Mouse (Mus musculus) hindbrain, embryonic 11.5 days (tissue): ENCODE measurements at regions not wholly inside any gene's neighbourhood (a gene's known extent, or its start where the extent isn't known, plus 50 kb on each side); places are given as distances from the start of the nearest gene placed in this dataset.
A peak's percentile ranks its signal among the peaks of the same experiment; 100 is the strongest.

Source experiments
- ATAC-seq: fragments of 200-750 bp; cut with Nextera tagmentation; 2 replicates; pipeline ENCODE4 v1.8.0; 2017; ENCODE audit warnings: mild to moderate bottlenecking, moderate TSS enrichment, moderate library complexity; ENCODE audit not compliant: low FRiP score
- DNase-seq: peaks from one replicate; pipeline ENCODE4 v3.0.0-alpha.2; 2015; ENCODE audit warnings: low spot score
- H3K27ac ChIP-seq: fragments of 300-500 bp; sonication (generic); 2 replicates; pipeline ENCODE4 v1.5.1; 2014; ENCODE audit warnings: mild to moderate bottlenecking, low read depth, low read length
- H3K27me3 ChIP-seq: fragments of 300-500 bp; sonication (generic); 2 replicates; pipeline ENCODE4 v1.6.1; 2014; ENCODE audit warnings: mild to moderate bottlenecking, low read length, moderate library complexity, mixed read lengths; ENCODE audit not compliant: control insufficient read depth, insufficient read depth
- H3K36me3 ChIP-seq: fragments of 300-500 bp; sonication (generic); 2 replicates; pipeline ENCODE4 v1.6.1; 2014; ENCODE audit warnings: mild to moderate bottlenecking, low read length, moderate library complexity, mixed read lengths; ENCODE audit not compliant: control insufficient read depth, insufficient read depth
- H3K4me1 ChIP-seq: fragments of 300-500 bp; sonication (generic); replicated peaks from 2 replicates; pipeline ENCODE4 v1.6.1; 2014; ENCODE audit warnings: low read length, mixed read lengths; ENCODE audit not compliant: control insufficient read depth, insufficient read depth
- H3K4me2 ChIP-seq: fragments of 300-500 bp; sonication (generic); replicated peaks from 2 replicates; pipeline ENCODE4 v1.6.1; 2014; ENCODE audit warnings: mild to moderate bottlenecking, low read depth, low read length
- H3K4me3 ChIP-seq: fragments of 300-500 bp; sonication (generic); 2 replicates; pipeline ENCODE4 v1.5.1; 2014; ENCODE audit warnings: low read depth, low read length
- H3K9ac ChIP-seq: fragments of 300-500 bp; sonication (generic); 2 replicates; pipeline ENCODE4 v1.6.1; 2014; ENCODE audit warnings: low read depth, low read length
- H3K9me3 ChIP-seq: fragments of 300-500 bp; sonication (generic); 2 replicates; pipeline ENCODE4 v1.6.1; 2016; ENCODE audit warnings: low read length; ENCODE audit not compliant: control insufficient read depth
- WGBS: fragments of 180-500 bp; shearing (Covaris S2); extraction: QIAGEN DNeasy Blood & Tissue Kit; methylation state at CpG from one replicate; pipeline ENCODE4 v1.1.7; 2014; 5-methylcytosine and 5-hydroxymethylcytosine counted together

DNA sequence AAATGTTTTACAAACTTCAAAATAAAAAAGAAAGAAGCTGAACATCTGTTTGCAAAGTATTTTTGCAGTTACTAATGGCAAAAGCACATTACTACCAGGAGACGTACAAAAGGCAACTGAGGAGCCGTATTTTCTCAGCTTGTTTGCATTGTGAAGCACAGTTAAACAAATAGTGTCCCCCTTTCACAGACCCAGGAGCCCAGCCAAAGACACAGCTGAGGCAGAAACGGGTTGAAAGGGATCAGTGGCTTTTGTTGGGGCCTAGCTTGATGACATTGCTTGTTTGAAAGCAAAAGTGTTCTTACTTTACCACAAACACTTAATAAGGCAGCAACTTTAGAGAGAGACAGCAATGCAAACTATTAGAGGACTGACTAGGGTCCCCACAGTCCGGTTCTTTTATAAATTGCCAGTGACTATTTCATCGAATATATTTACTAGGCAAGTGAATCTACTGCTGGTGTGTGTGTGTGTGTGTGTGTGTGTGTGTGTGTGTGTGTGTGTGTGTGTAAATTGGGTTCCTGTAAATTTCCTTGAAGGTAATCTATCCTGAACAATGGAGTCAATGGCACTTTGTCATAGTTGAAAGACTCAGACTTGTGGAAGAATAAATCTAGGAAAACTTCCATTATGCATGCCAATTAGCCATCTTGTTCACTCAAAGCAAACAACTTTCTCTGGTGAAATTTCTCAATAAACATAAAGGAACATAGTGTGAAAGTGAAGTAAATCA, 57.8 kb upstream of the Epha7 start:
- WGBS: 39% methylated on average over 5 of the region's 5 CpGs
- H3K36me3 ChIP-seq: no peaks in the 10 kb centered on the region
- H3K4me1 ChIP-seq: no peaks in the 10 kb centered on the region
- DNase-seq: peak; percentile 10
- no peak overlapping the region for H3K4me2 ChIP-seq
- H3K9me3 ChIP-seq: no peaks in the 10 kb centered on the region
- H3K4me3 ChIP-seq: no peak overlapping the region
- ATAC-seq: no peak
- H3K27me3 ChIP-seq: no peaks in the 10 kb centered on the region
- no peak overlapping the region for H3K9ac ChIP-seq
- no peak overlapping the region for H3K27ac ChIP-seq

DNA sequence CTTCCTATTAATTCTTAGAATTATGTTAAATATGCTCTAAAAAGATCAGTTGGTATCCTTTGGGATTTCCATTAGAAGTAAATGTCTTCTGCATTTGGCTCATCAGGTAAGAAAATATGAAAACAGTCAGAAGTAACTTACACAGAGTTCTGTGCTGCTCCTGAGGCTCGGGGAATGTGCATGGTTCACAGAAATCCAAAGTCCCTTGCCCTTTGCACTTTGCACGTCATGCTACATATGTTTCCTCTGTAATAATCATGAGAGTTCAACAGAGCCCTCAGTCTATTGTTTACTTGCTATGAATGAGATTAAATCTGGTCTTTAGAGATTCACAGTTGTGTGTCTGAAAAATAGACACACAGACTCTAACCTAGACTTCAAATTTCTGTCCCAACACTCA, 50.6 kb upstream of the Epha7 start:
- Histone ChIP-seq H3K4me2 (no peak overlapping the region), H3K4me3 (no peak overlapping the region), H3K27ac (no peak overlapping the region), H3K4me1 (no peaks in the 10 kb centered on the region), H3K27me3 (no peaks in the 10 kb centered on the region), H3K9me3 (no peaks in the 10 kb centered on the region), H3K36me3 (no peaks in the 10 kb centered on the region), H3K9ac (no peak overlapping the region)
- ATAC-seq (no peak), DNase-seq (no peak)
- WGBS: 61% methylated on average over 2 of the region's 2 CpGs
